Mouse (Mus musculus) limb, embryonic 12.5 days (tissue): ENCODE data around the gene Eef1e1. TPM values are rescaled to one million over a fixed set of nuclear protein-coding genes. Genes with fewer than 3 reads are reported as not detected.
"Not testable (repeated sequence)": the region's sequence is repeated elsewhere in the genome, so short reads cannot be mapped to it uniquely, and the experiment has no call there.

ENCODE experiments used
- ATAC-seq: fragments of 200-750 bp; cut with Nextera tagmentation; 2 replicates; pipeline ENCODE4 v1.8.0; 2017; ENCODE audit warnings: low read depth, moderate TSS enrichment; ENCODE audit not compliant: insufficient number of reproducible peaks, insufficient read depth, low FRiP score, low TSS enrichment
- H3K27ac ChIP-seq: fragments of 300-500 bp; sonication (generic); 2 replicates; pipeline ENCODE4 v1.5.1; 2016; ENCODE audit warnings: mild to moderate bottlenecking, moderate library complexity
- H3K27me3 ChIP-seq: fragments of 300-500 bp; sonication (generic); 2 replicates; pipeline ENCODE4 v1.6.1; 2016; ENCODE audit warnings: mild to moderate bottlenecking, moderate library complexity
- H3K36me3 ChIP-seq: fragments of 300-500 bp; sonication (generic); 2 replicates; pipeline ENCODE4 v1.6.1; 2016; ENCODE audit warnings: mild to moderate bottlenecking, moderate library complexity
- H3K4me1 ChIP-seq: fragments of 300-500 bp; sonication (generic); replicated peaks from 2 replicates; pipeline ENCODE4 v1.6.1; 2016
- H3K4me2 ChIP-seq: fragments of 300-500 bp; sonication (generic); 2 replicates; pipeline ENCODE4 v1.6.1; 2016; ENCODE audit warnings: mild to moderate bottlenecking, moderate library complexity
- H3K4me3 ChIP-seq: fragments of 300-500 bp; sonication (generic); replicated peaks from 2 replicates; pipeline ENCODE4 v1.5.1; 2016; ENCODE audit warnings: mild to moderate bottlenecking
- H3K9ac ChIP-seq: fragments of 300-500 bp; sonication (generic); replicated peaks from 2 replicates; pipeline ENCODE4 v1.6.1; 2016; ENCODE audit warnings: mild to moderate bottlenecking, moderate library complexity
- H3K9me3 ChIP-seq: fragments of 300-500 bp; sonication (generic); 2 replicates; pipeline ENCODE4 v1.6.1; 2016; ENCODE audit warnings: mild to moderate bottlenecking, moderate library complexity
- WGBS: fragments of 180-500 bp; shearing (Covaris S2); methylation state at CpG from one replicate; pipeline ENCODE4 v1.1.7; 2016; 5-methylcytosine and 5-hydroxymethylcytosine counted together
- polyA plus RNA-seq: library from polyadenylated mRNA; unstranded; fragments of >200 nt; fragmentation: Nextera tagmentation; extraction: Ambion mirVana; gene quantifications from 2 replicates; pipeline ENCODE4 v1.2.1, GENCODE M21; 2016

The Eef1e1 gene
- 47.3 and 50.0 TPM in 2 replicates for polyA plus RNA-seq

GRCm38 (mm10) chr13:38658528-38659280, at the start of gene Eef1e1:
Eef1e1 (minus strand) TSS chr13:38659058.
- H3K36me3 ChIP-seq, result peaks cover 27% of the 10 kb centered on the region
- H3K9me3 ChIP-seq, result no peaks in the 10 kb centered on the region
- ATAC-seq, result peak; percentile 98
- peaks cover 8% of the 10 kb centered on the region; the same call in 1 of the 2 replicates for H3K4me1 ChIP-seq
- H3K27ac ChIP-seq, result peak within 1 kb of the TSS; percentile 90
- under 1% methylated on average over 59 of the region's 59 CpGs for WGBS
- H3K4me2 ChIP-seq, result peak within 1 kb of the TSS; percentile 67
- H3K4me3 ChIP-seq, result peak within 1 kb of the TSS; percentile 91
- H3K9ac ChIP-seq, result peak within 1 kb of the TSS; percentile 92
- no peaks in the 10 kb centered on the region for H3K27me3 ChIP-seq

DNA sequence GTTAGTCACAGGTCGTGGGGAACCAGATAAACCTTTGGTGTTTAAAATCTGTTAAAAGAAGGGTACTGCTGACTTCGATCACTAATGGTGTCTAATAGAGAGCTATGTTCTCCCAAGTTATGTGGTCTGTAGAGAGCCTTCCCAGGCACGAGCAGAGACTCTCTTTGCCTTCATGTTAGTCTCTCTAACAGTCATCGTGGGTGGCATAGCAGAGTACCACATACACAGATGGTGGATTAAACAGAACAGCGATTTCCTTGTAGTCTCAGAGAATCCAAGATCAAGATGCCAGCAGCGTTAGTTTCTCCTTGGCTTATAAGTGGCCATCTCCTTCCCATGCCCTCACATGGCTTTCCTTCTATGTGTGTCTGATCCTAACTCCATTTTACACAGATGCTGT, 32.0 kb upstream of the Eef1e1 start:
- no peak overlapping the region for H3K4me2 ChIP-seq
- no peak overlapping the region for H3K27ac ChIP-seq
- no peak overlapping the region for H3K4me3 ChIP-seq
- no peaks in the 10 kb centered on the region for H3K36me3 ChIP-seq
- no peak overlapping the region for H3K9ac ChIP-seq
- H3K4me1 ChIP-seq, result no peaks in the 10 kb centered on the region
- H3K27me3 ChIP-seq, result no peaks in the 10 kb centered on the region
- H3K9me3 ChIP-seq, result no peaks in the 10 kb centered on the region
- WGBS, result 80% methylated on average over 6 of the region's 6 CpGs
- no peak for ATAC-seq

DNA sequence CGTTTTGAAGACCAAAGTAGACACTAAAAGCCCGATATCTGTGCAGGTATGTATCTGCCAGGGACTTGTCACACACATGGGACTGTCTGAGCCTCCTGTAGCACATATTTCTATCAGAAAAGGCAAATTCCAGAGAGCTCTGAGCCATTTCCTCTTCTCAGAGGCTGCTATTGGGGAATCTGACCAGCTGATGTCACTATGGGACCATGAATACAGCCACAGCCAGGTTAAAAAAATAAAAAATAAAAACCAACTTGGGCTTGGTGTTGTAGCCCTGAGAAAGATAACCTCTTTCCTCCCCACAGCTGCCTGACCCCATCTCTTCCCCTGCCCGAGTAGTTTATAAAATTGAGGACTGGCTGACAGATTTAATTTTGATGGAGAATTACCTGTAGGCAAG, 31.2 kb upstream of the Eef1e1 start:
- Histone ChIP-seq H3K27me3 (no peaks in the 10 kb centered on the region), H3K4me3 (no peak overlapping the region), H3K9ac (no peak overlapping the region), H3K36me3 (no peaks in the 10 kb centered on the region), H3K27ac (no peak overlapping the region), H3K4me1 (no peaks in the 10 kb centered on the region), H3K9me3 (no peaks in the 10 kb centered on the region), H3K4me2 (no peak overlapping the region)
- no peak for ATAC-seq
- WGBS, result 47% methylated on average over 3 of the region's 3 CpGs

DNA sequence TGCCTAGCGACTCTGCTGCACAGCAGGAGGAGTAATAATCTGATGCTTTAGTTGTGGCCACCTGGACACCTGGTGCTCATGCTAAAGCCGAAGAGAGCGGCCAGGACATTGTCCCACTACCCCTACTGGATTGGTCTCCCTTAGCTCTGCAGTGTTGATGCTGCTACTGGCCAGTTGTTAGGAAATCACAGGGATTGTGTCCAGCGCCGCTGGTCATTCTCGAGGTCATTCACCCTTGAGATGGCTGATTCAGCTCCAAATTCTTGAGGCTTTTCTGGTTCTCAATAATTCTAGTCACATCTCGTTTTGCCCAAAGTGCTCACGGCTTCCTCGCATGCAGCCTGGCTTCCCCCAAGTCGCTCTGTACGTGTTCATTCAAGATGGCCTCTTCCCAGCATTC, 29.9 kb upstream of the Eef1e1 start:
- H3K9me3 ChIP-seq, result no peaks in the 10 kb centered on the region
- no peaks in the 10 kb centered on the region for H3K27me3 ChIP-seq
- ATAC-seq, result no peak
- no peak overlapping the region for H3K4me3 ChIP-seq
- WGBS, result 84% methylated on average over 11 of the region's 11 CpGs
- H3K9ac ChIP-seq, result no peak overlapping the region
- no peaks in the 10 kb centered on the region for H3K4me1 ChIP-seq
- H3K27ac ChIP-seq, result no peak overlapping the region
- no peaks in the 10 kb centered on the region for H3K36me3 ChIP-seq
- no peak overlapping the region for H3K4me2 ChIP-seq

GRCm38 (mm10) chr13:38672336-38672735, 13.5 kb upstream of the Eef1e1 start:
- Histone ChIP-seq H3K4me1 (no peaks in the 10 kb centered on the region), H3K9me3 (no peaks in the 10 kb centered on the region), H3K4me3 (no peak overlapping the region), H3K36me3 (no peaks in the 10 kb centered on the region), H3K4me2 (no peak overlapping the region), H3K27ac (no peak overlapping the region), H3K27me3 (no peaks in the 10 kb centered on the region), H3K9ac (no peak overlapping the region)
- ATAC-seq, result no peak
- 86% methylated on average over 9 of the region's 9 CpGs for WGBS

DNA sequence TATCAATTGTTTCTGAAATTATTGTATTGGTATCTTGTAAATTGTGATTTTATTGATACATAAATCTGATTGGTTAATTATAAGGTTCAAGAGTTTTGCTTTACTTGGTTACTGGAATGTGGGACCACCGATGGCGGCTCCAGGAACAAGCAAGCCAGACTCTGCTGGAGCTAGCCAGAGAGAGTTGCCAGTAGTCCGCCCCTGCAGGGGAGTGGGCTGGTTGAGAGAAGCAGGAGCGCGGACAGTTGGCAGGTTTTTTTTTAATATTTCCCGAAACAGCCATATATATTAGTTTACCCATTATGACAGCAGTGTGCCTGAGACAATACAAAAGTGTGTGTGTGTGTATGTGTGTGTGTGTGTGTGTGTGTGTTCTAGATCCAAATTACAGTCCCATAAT, 12.6 kb upstream of the Eef1e1 start:
- H3K4me3 ChIP-seq, H3K9ac ChIP-seq, H3K9me3 ChIP-seq, H3K4me2 ChIP-seq, H3K4me1 ChIP-seq, H3K27ac ChIP-seq, ATAC-seq, H3K36me3 ChIP-seq, H3K27me3 ChIP-seq: not testable (repeated sequence)
- 82% methylated on average over 6 of the region's 6 CpGs for WGBS

DNA sequence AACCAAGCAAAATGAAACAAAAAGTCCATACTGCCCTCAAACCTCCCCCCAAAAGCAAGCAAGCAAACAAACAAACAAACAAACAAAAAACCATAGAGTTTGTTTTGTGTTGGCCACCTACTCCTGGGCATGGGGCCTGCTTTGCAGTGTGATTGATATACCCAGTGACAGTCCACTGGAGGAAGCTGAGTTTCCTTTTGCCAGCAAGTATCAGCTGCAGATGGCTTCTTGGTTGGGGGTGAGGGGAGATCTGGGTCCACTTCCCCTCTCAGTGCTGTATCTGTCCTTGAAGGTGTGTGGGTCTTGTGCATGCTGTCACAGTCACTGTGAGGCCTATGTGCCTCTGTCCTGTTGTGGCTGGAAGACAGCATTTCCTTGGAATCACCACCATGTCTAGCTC, 11.2 kb upstream of the Eef1e1 start:
- H3K9ac ChIP-seq, result no peak overlapping the region
- H3K4me1 ChIP-seq, result no peaks in the 10 kb centered on the region
- H3K9me3 ChIP-seq, result no peaks in the 10 kb centered on the region
- no peaks in the 10 kb centered on the region for H3K36me3 ChIP-seq
- no peak for ATAC-seq
- H3K4me3 ChIP-seq, result no peak overlapping the region
- no peak overlapping the region for H3K4me2 ChIP-seq
- no peak overlapping the region for H3K27ac ChIP-seq
- H3K27me3 ChIP-seq, result no peaks in the 10 kb centered on the region

GRCm38 (mm10) chr13:38668514-38668913, 9.7 kb upstream of the Eef1e1 start:
- 29% methylated on average over 2 of the region's 2 CpGs for WGBS

GRCm38 (mm10) chr13:38664753-38665152, 5.9 kb upstream of the Eef1e1 start:
- no peaks in the 10 kb centered on the region for H3K27me3 ChIP-seq
- no peak for ATAC-seq
- no peak overlapping the region for H3K4me2 ChIP-seq
- H3K9ac ChIP-seq, result no peak overlapping the region
- no peaks in the 10 kb centered on the region for H3K36me3 ChIP-seq
- WGBS, result 67% methylated on average over 1 of the region's 1 CpGs
- H3K9me3 ChIP-seq, result no peaks in the 10 kb centered on the region
- H3K4me3 ChIP-seq, result no peak overlapping the region
- no peak overlapping the region for H3K27ac ChIP-seq
- no peaks in the 10 kb centered on the region for H3K4me1 ChIP-seq

More at GRCm38 (mm10) chr13:38668514-38668913, 9.7 kb upstream of the Eef1e1 start:
- Histone ChIP-seq H3K4me2 (no peak overlapping the region), H3K9ac (no peak overlapping the region), H3K27me3 (no peaks in the 10 kb centered on the region), H3K4me1 (no peaks in the 10 kb centered on the region), H3K9me3 (no peaks in the 10 kb centered on the region), H3K27ac (no peak overlapping the region), H3K36me3 (no peaks in the 10 kb centered on the region), H3K4me3 (no peak overlapping the region)
- no peak for ATAC-seq

DNA sequence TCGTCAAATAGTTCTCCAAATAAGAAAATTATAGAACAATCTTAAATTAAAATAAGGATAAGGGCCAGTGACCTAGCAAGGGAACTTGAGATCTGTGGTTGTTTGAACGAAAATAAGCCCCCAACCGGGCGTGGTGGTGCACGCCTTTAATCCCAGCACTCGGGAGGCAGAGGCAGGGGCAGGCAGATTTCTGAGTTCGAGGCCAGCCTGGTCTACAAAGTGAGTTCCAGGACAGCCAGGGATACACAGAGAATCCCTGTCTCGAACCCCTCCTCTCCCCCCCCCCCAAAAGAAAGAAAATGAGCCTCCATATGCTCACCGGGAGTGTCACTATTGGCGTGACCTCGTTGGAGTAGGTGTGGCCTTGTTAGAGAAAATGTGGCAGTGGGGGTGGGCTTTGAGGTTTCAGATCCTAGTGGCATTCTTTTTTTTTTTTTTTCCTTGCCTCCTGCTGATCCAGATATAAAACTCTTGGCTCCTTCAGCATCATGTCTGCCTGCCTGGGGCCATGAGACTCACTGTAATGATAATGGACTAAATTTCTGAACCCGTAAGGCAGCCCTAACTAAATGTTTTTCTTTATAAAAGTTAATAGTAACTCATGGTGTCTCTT, 772 bp upstream of the Eef1e1 start:
- Histone ChIP-seq H3K9me3 (no peaks in the 10 kb centered on the region), H3K36me3 (peaks cover 18% of the 10 kb centered on the region), H3K4me3 (no peak overlapping the region), H3K27ac (no peak overlapping the region), H3K9ac (no peak overlapping the region), H3K4me2 (no peak overlapping the region), H3K4me1 (peaks cover 8% of the 10 kb centered on the region; the same call in 1 of the 2 replicates), H3K27me3 (no peaks in the 10 kb centered on the region)
- WGBS, result 88% methylated on average over 12 of the region's 12 CpGs
- no peak for ATAC-seq

DNA sequence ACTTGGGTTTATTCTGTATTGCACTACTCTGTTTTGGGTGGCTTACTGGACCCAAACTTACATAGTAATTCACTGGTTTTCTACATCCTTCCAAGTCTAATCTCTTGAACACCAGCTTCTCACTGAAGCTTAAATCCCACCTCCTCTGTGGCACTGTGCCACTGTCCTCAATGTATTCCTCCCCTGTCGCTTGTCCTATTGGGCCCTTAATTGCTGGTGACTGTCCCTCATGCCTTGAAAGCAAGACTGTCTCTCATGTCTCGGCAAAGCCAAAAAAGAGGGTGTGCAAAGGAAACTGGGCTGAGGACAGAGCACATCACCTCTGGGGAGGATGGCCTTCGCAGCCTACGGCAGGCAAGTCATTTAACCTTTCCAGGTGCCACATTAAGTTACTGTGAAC, 993 bp downstream of the Eef1e1 start:
- H3K4me3 ChIP-seq, result peak overlapping the region; percentile 91
- H3K9ac ChIP-seq, result peak overlapping the region; percentile 92
- no peak for ATAC-seq
- H3K36me3 ChIP-seq, result peaks cover 36% of the 10 kb centered on the region
- no peaks in the 10 kb centered on the region for H3K27me3 ChIP-seq
- H3K4me2 ChIP-seq, result peak overlapping the region; percentile 67
- WGBS, result 25% methylated on average over 4 of the region's 4 CpGs
- H3K9me3 ChIP-seq, result no peaks in the 10 kb centered on the region
- peaks cover 8% of the 10 kb centered on the region; the same call in 1 of the 2 replicates for H3K4me1 ChIP-seq
- no peak overlapping the region for H3K27ac ChIP-seq
